Comparison of ENCODE assay signal across 9 mouse cellular contexts in genomic region chr11:20691000-20691399, GRCm38 (mm10). TPM values are rescaled to one million over a fixed set of nuclear protein-coding genes. Genes with fewer than 3 reads are reported as not detected.
DNase-seq lines count a peak whose midpoint lies in the region; ATAC-seq and TF ChIP-seq lines count a peak whose summit lies in the region.
"Had no signal": no experiment of that assay in that cellular context is flagged by ENCODE, and none has a peak within 500 bp of the region (broad histone marks: within the 10 kb centered on the region; RNA-seq: fewer than 3 reads in every experiment).

No protein-coding gene starts in this region.

- H3K9ac ChIP-seq in MEL (ENCODE audit: control insufficient read depth, low read depth, low read length, poor library complexity, severe bottlenecking) = no peak overlapping the region
- H3K9ac ChIP-seq in forebrain, embryonic 16.5 days (replicated peaks; ENCODE audit: low read depth, low read length) = no peak overlapping the region
- H3K9ac ChIP-seq in hindbrain, embryonic 12.5 days = no peak overlapping the region
- H3K9ac ChIP-seq in lung, postnatal 0 days (replicated peaks; ENCODE audit: low read depth) = no peak overlapping the region
- H3K9ac ChIP-seq: heart, embryonic 15.5 days had no signal

- no peaks in the 10 kb centered on the region for H3K27me3 ChIP-seq in MEL (ENCODE audit: control insufficient read depth in 1 of 2, insufficient read depth in 2 of 2, low read length in 2 of 2)
- no peaks in the 10 kb centered on the region for H3K27me3 ChIP-seq in forebrain, embryonic 16.5 days (replicated peaks; ENCODE audit: control insufficient read depth, insufficient read depth, low read length)
- H3K27me3 ChIP-seq in hindbrain, embryonic 12.5 days = no peaks in the 10 kb centered on the region
- no peaks in the 10 kb centered on the region for H3K27me3 ChIP-seq in lung, postnatal 0 days (replicated peaks; ENCODE audit: insufficient read depth, low read length)
- H3K27me3 ChIP-seq: heart, embryonic 15.5 days had no signal

- H3K79me2 ChIP-seq in MEL (ENCODE audit: control insufficient read depth, insufficient read depth, low read length, poor library complexity) = no peaks in the 10 kb centered on the region

- no peak overlapping the region for H3K4me3 ChIP-seq in MEL (ENCODE audit: control insufficient read depth in 1 of 2, insufficient read depth in 1 of 2, low read depth in 2 of 2, low read length in 2 of 2)
- no peak overlapping the region for H3K4me3 ChIP-seq in forebrain, embryonic 16.5 days (replicated peaks; ENCODE audit: low read length)
- H3K4me3 ChIP-seq in hindbrain, embryonic 12.5 days = no peak overlapping the region
- no peak overlapping the region for H3K4me3 ChIP-seq in lung, postnatal 0 days (ENCODE audit: low read depth, low read length)
- H3K4me3 ChIP-seq: heart, embryonic 15.5 days had no signal

- under 1% methylated on average over 4 of the region's 4 CpGs for whole genome bisulfite sequencing in forebrain, embryonic 16.5 days
- 4% methylated on average over 4 of the region's 4 CpGs for WGBS in hindbrain, embryonic 12.5 days
- WGBS in lung, postnatal 0 days = 6% methylated on average over 4 of the region's 4 CpGs

- peak; percentile 90 for TF ChIP-seq RAD21 in MEL (IDR thresholded peaks at IDR 0.05; ENCODE audit: low read depth, low read length)

- no peaks in the 10 kb centered on the region for H3K9me3 ChIP-seq in MEL (replicated peaks; ENCODE audit: insufficient read depth, low read length)
- no peaks in the 10 kb centered on the region for H3K9me3 ChIP-seq in forebrain, embryonic 16.5 days (ENCODE audit: control insufficient read depth, low read length)
- no peaks in the 10 kb centered on the region for H3K9me3 ChIP-seq in hindbrain, embryonic 12.5 days (replicated peaks)
- no peaks in the 10 kb centered on the region for H3K9me3 ChIP-seq in lung, postnatal 0 days (ENCODE audit: low read length)
- H3K9me3 ChIP-seq: heart, embryonic 15.5 days had no signal

- H3K4me2 ChIP-seq in forebrain, embryonic 16.5 days (ENCODE audit: low read length) = no peak overlapping the region
- no peak overlapping the region for H3K4me2 ChIP-seq in hindbrain, embryonic 12.5 days (replicated peaks)
- no peak overlapping the region for H3K4me2 ChIP-seq in lung, postnatal 0 days (replicated peaks; ENCODE audit: low read depth, low read length)
- H3K4me2 ChIP-seq: heart, embryonic 15.5 days had no signal

- TF ChIP-seq POLR2A in MEL (IDR thresholded peaks at IDR 0.05; ENCODE audit: control insufficient read depth in 1 of 2, insufficient read depth in 1 of 2, low read depth in 1 of 2, low read length in 2 of 2, poor library complexity in 1 of 2) = no peak

- ATAC-seq in forebrain, embryonic 16.5 days = peak; percentile 92
- peak; percentile 80 for ATAC-seq in hindbrain, embryonic 12.5 days (ENCODE audit: low FRiP score)
- ATAC-seq in lung, postnatal 0 days = peak; percentile 76

- TF ChIP-seq EP300 in MEL (IDR thresholded peaks at IDR 0.05; ENCODE audit: low read depth in 1 of 2, low read length in 2 of 2) = no peak
- TF ChIP-seq EP300 in lung, postnatal 0 days (IDR thresholded peaks at IDR 0.05) = no peak

- peak; percentile 86 to 96 (median 95) for TF ChIP-seq CTCF in MEL (IDR thresholded peaks at IDR 0.05 in 2 of 3, conservative IDR thresholded peaks at IDR 0.05 in 1 of 3; ENCODE audit: control insufficient read depth in 1 of 3, insufficient read depth in 1 of 3, low read depth in 2 of 3, low read length in 3 of 3, poor library complexity in 1 of 3, severe bottlenecking in 1 of 3)
- peak; percentile 98 for TF ChIP-seq CTCF in lung, postnatal 0 days (IDR thresholded peaks at IDR 0.05)

- H3K36me3 ChIP-seq in MEL (ENCODE audit: control insufficient read depth in 1 of 2, insufficient read depth in 2 of 2, low read length in 2 of 2) = no peaks in the 10 kb centered on the region; a peak in 1 of 4 replicates
- no peaks in the 10 kb centered on the region for H3K36me3 ChIP-seq in forebrain, embryonic 16.5 days (ENCODE audit: control insufficient read depth, insufficient read depth)
- 0 out of 2 replicates have a peak, but pooled peaks cover 6% of the 10 kb centered on the region for H3K36me3 ChIP-seq in hindbrain, embryonic 12.5 days
- H3K36me3 ChIP-seq in lung, postnatal 0 days (ENCODE audit: insufficient read depth, low read length) = 0 out of 2 replicates have a peak, but pooled peaks cover under 1% of the 10 kb centered on the region

- H3K27ac ChIP-seq in MEL (ENCODE audit: control insufficient read depth, low read depth, low read length) = no peak overlapping the region
- no peak overlapping the region for H3K27ac ChIP-seq in forebrain, embryonic 16.5 days (ENCODE audit: low read length)
- H3K27ac ChIP-seq in hindbrain, embryonic 12.5 days = no peak overlapping the region
- no peak overlapping the region for H3K27ac ChIP-seq in lung, postnatal 0 days (ENCODE audit: low read length)
- H3K27ac ChIP-seq: heart, embryonic 15.5 days had no signal

- DNase-seq in MEL (ENCODE audit: low read depth, low spot score) = peak; percentile 84
- DNase-seq in cerebellum, adult 11 months = peak; percentile 44
- peak; percentile 25 for DNase-seq in layer of hippocampus, adult 9-10 months (ENCODE audit: low spot score)
- DNase-seq in lung, postnatal 0 days (ENCODE audit: low spot score) = peak; percentile 91
- DNase-seq in ovary, postnatal 36 days (ENCODE audit: low spot score) = peak; percentile 39
- peak; percentile 73 for DNase-seq in thymus, postnatal 14 days

- no peaks in the 10 kb centered on the region for H3K4me1 ChIP-seq in MEL (ENCODE audit: control insufficient read depth in 1 of 2, insufficient read depth in 2 of 2, low read length in 2 of 2)
- H3K4me1 ChIP-seq in forebrain, embryonic 16.5 days (replicated peaks; ENCODE audit: control insufficient read depth, insufficient read depth, low read length) = no peaks in the 10 kb centered on the region
- no peaks in the 10 kb centered on the region for H3K4me1 ChIP-seq in hindbrain, embryonic 12.5 days
- no peaks in the 10 kb centered on the region for H3K4me1 ChIP-seq in lung, postnatal 0 days (ENCODE audit: insufficient read depth, low read depth, low read length)
- H3K4me1 ChIP-seq: heart, embryonic 15.5 days had no signal

TF ChIP-seq in MEL, 35 proteins besides CTCF, POLR2A, EP300 and RAD21 (continues in another document):
- no peak for TF ChIP-seq TAL1 (IDR thresholded peaks at IDR 0.05; ENCODE audit: low read length)
- TF ChIP-seq ZC3H11A (IDR thresholded peaks at IDR 0.05; ENCODE audit: low read depth, low read length) = peak; percentile 76
- TF ChIP-seq ZMIZ1 (IDR thresholded peaks at IDR 0.05; ENCODE audit: low read depth, low read length) = no peak
- TF ChIP-seq E2F4 (IDR thresholded peaks at IDR 0.05; ENCODE audit: borderline replicate concordance, low read depth, low read length) = no peak
- no peak for TF ChIP-seq POLR2AphosphoS5 (IDR thresholded peaks at IDR 0.05; ENCODE audit: borderline replicate concordance, low read depth, low read length)
- peak; percentile 88 for TF ChIP-seq SMC3 (IDR thresholded peaks at IDR 0.05; ENCODE audit: low read depth, low read length)
- 0 out of 2 replicates have a peak, but pooled peaks have one; percentile 63 for TF ChIP-seq MYC (IDR thresholded peaks at IDR 0.05; ENCODE audit: low read depth, low read length)
- TF ChIP-seq CHD2 (IDR thresholded peaks at IDR 0.05; ENCODE audit: low read length) = no peak
- no peak for TF ChIP-seq MAX (IDR thresholded peaks at IDR 0.05; ENCODE audit: low read length)
- TF ChIP-seq KAT2A (conservative IDR thresholded peaks at IDR 0.05; ENCODE audit: low read depth, low read length) = no peak
- no peak for TF ChIP-seq HCFC1 (IDR thresholded peaks at IDR 0.05; ENCODE audit: low read depth, low read length)
- no peak for TF ChIP-seq ZKSCAN1 (IDR thresholded peaks at IDR 0.05; ENCODE audit: low read depth, low read length)
- no peak for TF ChIP-seq MEF2A (IDR thresholded peaks at IDR 0.05; ENCODE audit: extremely low read depth, insufficient replicate concordance, low read depth, low read length, poor library complexity, severe bottlenecking)
- no peak for TF ChIP-seq CHD1 (IDR thresholded peaks at IDR 0.05; ENCODE audit: low read depth, low read length)
- TF ChIP-seq GABPA (IDR thresholded peaks at IDR 0.05; ENCODE audit: low read depth, low read length) = no peak
- TF ChIP-seq ELF1 (IDR thresholded peaks at IDR 0.05; ENCODE audit: low read depth, low read length) = no peak
- no peak for TF ChIP-seq MAFK (IDR thresholded peaks at IDR 0.05; ENCODE audit: borderline replicate concordance, low read depth, low read length)
- TF ChIP-seq NELFE (IDR thresholded peaks at IDR 0.05; ENCODE audit: low read depth, low read length) = no peak
- no peak for TF ChIP-seq BHLHE40 (IDR thresholded peaks at IDR 0.05; ENCODE audit: borderline replicate concordance, low read depth, low read length)
- TF ChIP-seq USF1 (IDR thresholded peaks at IDR 0.05; ENCODE audit: low read depth, low read length) = no peak
- 0 out of 2 replicates have a peak, but pooled peaks have one; percentile 22 for TF ChIP-seq SIN3A (IDR thresholded peaks at IDR 0.05; ENCODE audit: low read length)
- no peak for TF ChIP-seq TCF12 (IDR thresholded peaks at IDR 0.05; ENCODE audit: low read depth, low read length)
- TF ChIP-seq POLR2AphosphoS2 (IDR thresholded peaks at IDR 0.05; ENCODE audit: low read length) = no peak
- no peak for TF ChIP-seq MAZ (IDR thresholded peaks at IDR 0.05; ENCODE audit: low read depth, low read length)
- TF ChIP-seq ETS1 (IDR thresholded peaks at IDR 0.05; ENCODE audit: low read depth, low read length) = no peak
- no peak for TF ChIP-seq MXI1 (IDR thresholded peaks at IDR 0.05; ENCODE audit: low read depth, low read length)
- no peak for TF ChIP-seq USF2 (IDR thresholded peaks at IDR 0.05; ENCODE audit: borderline replicate concordance in 1 of 2, insufficient read depth in 1 of 2, low read depth in 1 of 2, low read length in 2 of 2)
- 0 out of 2 replicates have a peak, but pooled peaks have one; percentile 3 for TF ChIP-seq GATA1 (IDR thresholded peaks at IDR 0.05; ENCODE audit: low read depth, low read length)
- no peak for TF ChIP-seq JUND (IDR thresholded peaks at IDR 0.05; ENCODE audit: low read depth, low read length)
- no peak for TF ChIP-seq MYB (IDR thresholded peaks at IDR 0.05; ENCODE audit: low read depth, low read length)
- no peak for TF ChIP-seq UBTF (IDR thresholded peaks at IDR 0.05; ENCODE audit: borderline replicate concordance, insufficient read depth, low read depth, low read length)

RNA-seq across cellular contexts. Expression of gene Aftph, which starts 50.4 kb away (rescaled TPM):
- total RNA-seq in MEL (2012; rRNA removed) = 38.1 and 43.6 TPM in 2 replicates
- polyA plus RNA-seq in MEL (2012; ENCODE audit: insufficient read depth in 1 of 2, insufficient read length in 2 of 2, low read depth in 1 of 2, low replicate concordance in 2 of 2, missing spikeins in 1 of 2) = 10 to 100 TPM; 38.1 to 47.2 TPM
- polyA plus RNA-seq in forebrain, embryonic 16.5 days (2015; fragmentation: Nextera tagmentation; extraction: Ambion mirVana) = 41.7 and 44.3 TPM in 2 replicates
- polyA plus RNA-seq in hindbrain, embryonic 12.5 days (2016; fragmentation: Nextera tagmentation; extraction: Ambion mirVana) = 35.4 and 35.9 TPM in 2 replicates
- polyA plus RNA-seq in lung, postnatal 0 days (2015; fragmentation: Nextera tagmentation; extraction: Ambion mirVana) = 17.8 and 19.4 TPM in 2 replicates

Comparison
In these comparisons a context has a peak if more than half of its experiments do, and no peak if none do; other contexts are left out.
1. DNase-seq: peak in every context shown above with its lines; median percentile 91 in lung, postnatal 0 days; 84 in MEL; 73 in thymus, postnatal 14 days; 44 in cerebellum, adult 11 months; 39 in ovary, postnatal 36 days; 25 in layer of hippocampus, adult 9-10 months.